Mouse (Mus musculus): Measurements from ENCODE around the gene Il20ra. TPM values are rescaled to one million over a fixed set of nuclear protein-coding genes. Genes with fewer than 3 reads are reported as not detected.

Il20ra gene
- not detected for polyA plus RNA-seq (2017; shearing (Covaris generic))

DNA sequence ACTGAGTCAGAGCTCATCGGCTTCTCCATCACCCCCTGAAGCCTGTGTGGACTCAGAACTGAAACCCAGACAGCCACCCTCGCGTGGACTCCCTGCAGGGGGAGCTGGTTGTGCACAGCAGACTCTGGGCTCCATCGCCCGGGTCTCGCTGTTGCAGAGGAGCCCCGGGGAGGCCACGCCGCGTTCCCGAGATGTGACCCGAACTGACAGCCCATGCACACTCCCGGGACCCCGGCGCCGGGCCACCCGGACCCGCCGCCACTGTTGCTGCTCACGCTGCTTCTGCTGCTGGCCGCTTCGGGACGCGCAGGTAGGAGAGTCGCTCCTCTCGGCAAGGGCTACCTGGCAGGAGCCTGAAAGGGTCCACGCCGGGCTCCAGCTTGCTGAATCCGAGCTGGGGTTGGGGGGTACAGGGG lies at the start of gene Il20ra:
Gene Il20ra (plus strand): TSS at position 150 of the 416 bp plus-strand sequence.

Other genes starting within 250 kb of the Il20ra start
- 100 to 1,000 TPM; 253 to 599 TPM for gene Ifngr1, start 120.6 kb upstream of the Il20ra start, polyA plus RNA-seq (2017; shearing (Covaris generic))
- not detected for gene Il22ra2, start 90.6 kb upstream of the Il20ra start, polyA plus RNA-seq (2017; shearing (Covaris generic))
- under 1 TPM in 1 of 2 experiments, not detected in 1; 0.55 TPM for gene Slc35d3, start 138.9 kb downstream of the Il20ra start, polyA plus RNA-seq (2017; shearing (Covaris generic))
- gene Pex7, start 195.1 kb downstream of the Il20ra start, polyA plus RNA-seq (2017; shearing (Covaris generic)): 10 to 100 TPM; 18.7 to 33.3 TPM
- 10 to 100 TPM; 24.9 to 44.8 TPM for gene Map3k5, start 221.9 kb downstream of the Il20ra start, polyA plus RNA-seq (2017; shearing (Covaris generic))

Measured in activated CD4-positive, CD25-positive, alpha-beta regulatory T cell (primary cell).